Mouse (Mus musculus): ENCODE data around the gene Clca3a1.

The Clca3a1 gene

DNA sequence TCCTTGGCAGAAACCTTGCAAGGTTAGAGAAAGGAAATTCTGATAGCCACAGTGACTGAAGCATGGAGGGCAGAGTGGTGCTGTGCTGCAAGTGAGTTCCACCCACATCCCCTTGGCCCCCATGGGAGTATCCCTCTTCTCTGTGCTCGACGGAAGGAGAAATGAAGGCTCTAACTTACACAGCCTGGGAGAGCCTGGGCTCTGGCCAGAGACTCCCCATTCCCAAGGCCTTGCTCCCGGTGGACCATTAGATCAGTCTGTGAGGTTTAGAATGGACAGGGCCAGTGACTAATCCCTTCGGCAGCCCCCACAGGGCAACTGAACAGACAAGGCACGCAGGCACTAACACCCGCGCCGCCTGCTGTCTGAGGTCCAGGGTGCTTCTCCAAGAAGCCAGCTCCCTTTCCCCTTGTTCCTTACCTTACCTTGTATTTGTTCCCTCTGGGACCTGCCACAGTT is 81.0 kb downstream of the Clca3a1 start:
- DNase-seq (ENCODE audit: low spot score) = no peak

All from urinary bladder, postnatal 25 days (tissue).